Mouse (Mus musculus) thymus, adult 2 months (tissue): ENCODE measurements at regions not wholly inside any gene's neighbourhood (a gene's known extent, or its start where the extent isn't known, plus 50 kb on each side); places are given as distances from the start of the nearest gene placed in this dataset.

Source experiments
- CTCF ChIP-seq: fragments of 200-500 bp; IDR thresholded peaks from 2 replicates; pipeline ENCODE4 v1.5.1; 2012; ENCODE audit warnings: mild to moderate bottlenecking, control low read depth, low read length, moderate library complexity, borderline replicate concordance; ENCODE audit not compliant: control insufficient read depth, poor library complexity, insufficient read depth; ENCODE audit errors: extremely low read depth
- POLR2A ChIP-seq: fragments of 200-500 bp; IDR thresholded peaks from 2 replicates; pipeline ENCODE4 v1.6.1; 2012; ENCODE audit warnings: mild to moderate bottlenecking, low read length, control low read depth, moderate library complexity; ENCODE audit not compliant: control insufficient read depth, poor library complexity, insufficient read depth; ENCODE audit errors: extremely low read depth

GRCm38 (mm10) chr8:11914681-11915474 lies 74.6 kb downstream of the Tex29 start:
- TF ChIP-seq POLR2A, result no peak
- no peak for TF ChIP-seq CTCF
